Mouse (Mus musculus) T-helper 1 cell (primary cell): ENCODE measurements around the gene Fank1.

Experiments
- in situ Hi-C: fragments of 300-600 bp; cut with MboI, MseI; formaldehyde crosslinking; loops from one replicate; pipeline ENCODE4 v1.15.1; 2025; ENCODE audit warnings: high pct_unique_total_duplicates

Fank1 gene

DNA sequence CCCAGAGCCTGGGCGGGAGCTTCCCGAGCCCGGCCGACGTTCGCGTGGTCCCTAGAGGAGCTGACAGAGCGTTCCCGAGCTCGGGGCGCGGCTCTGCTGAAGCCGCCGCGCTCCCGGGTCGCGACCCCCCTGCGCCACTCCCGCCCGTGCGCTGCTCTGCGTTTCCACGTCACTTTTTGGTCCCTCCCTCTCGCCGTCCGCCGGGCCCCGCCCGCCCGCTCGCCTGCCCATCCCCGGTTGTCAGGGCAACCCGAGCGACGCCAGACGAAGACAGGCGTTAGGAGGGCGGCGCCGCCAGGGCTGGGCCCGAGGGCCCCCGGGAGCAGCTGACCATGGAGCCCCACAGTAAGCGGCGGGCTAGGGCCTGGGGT, at the start of gene Fank1:
Gene Fank1, plus strand, starts transcription at position 236 of the 371 bp plus-strand sequence.
- in situ Hi-C loops, result no loop called here

DNA sequence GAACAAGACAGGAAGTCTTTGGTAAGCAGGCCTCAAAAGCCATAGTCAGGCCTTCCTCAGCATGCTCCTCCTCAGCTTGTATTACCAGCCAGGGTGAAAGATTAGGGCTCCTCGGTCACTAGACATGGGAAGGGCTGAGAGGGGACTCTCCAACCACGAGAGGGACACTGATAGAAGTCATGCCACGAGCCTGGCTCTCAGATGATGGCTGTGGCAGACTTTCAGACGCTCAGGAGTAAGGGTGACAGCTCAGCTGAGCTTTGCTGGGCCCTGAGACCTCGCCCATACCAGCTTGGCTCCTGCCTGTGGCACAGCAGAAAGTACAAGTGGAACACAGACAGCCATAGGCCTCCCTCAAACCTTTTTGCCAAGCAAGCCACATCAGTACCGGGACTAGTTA, 49.6 kb upstream of the Fank1 start:
- in situ Hi-C loops, result loop anchor here (10.0 kb wide), 1 partner anchor 1968 kb away; no protein-coding TSS in a partner anchor

DNA sequence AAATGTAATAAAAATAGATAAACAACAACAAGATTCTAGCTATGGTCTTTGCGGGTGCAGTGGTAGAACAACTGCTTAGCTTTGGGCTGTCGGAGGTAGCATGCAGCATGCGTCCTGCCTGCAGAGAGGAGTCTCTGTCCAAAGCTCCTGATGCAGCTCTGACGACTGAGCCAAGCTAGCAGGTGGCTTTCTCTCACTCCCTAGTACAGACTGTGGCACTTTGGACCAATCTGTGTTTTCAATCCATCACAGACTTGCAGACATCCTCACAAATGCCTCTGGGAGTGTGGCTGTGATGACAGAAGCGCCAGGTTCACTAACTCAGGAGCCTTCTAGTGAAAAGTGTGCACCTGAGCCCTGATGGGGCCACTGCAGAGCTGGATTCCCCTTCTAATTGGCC, 47.3 kb upstream of the Fank1 start:
- in situ Hi-C loops, result loop anchor here (10.0 kb wide), 1 partner anchor 1965 kb away; no protein-coding TSS in a partner anchor

DNA sequence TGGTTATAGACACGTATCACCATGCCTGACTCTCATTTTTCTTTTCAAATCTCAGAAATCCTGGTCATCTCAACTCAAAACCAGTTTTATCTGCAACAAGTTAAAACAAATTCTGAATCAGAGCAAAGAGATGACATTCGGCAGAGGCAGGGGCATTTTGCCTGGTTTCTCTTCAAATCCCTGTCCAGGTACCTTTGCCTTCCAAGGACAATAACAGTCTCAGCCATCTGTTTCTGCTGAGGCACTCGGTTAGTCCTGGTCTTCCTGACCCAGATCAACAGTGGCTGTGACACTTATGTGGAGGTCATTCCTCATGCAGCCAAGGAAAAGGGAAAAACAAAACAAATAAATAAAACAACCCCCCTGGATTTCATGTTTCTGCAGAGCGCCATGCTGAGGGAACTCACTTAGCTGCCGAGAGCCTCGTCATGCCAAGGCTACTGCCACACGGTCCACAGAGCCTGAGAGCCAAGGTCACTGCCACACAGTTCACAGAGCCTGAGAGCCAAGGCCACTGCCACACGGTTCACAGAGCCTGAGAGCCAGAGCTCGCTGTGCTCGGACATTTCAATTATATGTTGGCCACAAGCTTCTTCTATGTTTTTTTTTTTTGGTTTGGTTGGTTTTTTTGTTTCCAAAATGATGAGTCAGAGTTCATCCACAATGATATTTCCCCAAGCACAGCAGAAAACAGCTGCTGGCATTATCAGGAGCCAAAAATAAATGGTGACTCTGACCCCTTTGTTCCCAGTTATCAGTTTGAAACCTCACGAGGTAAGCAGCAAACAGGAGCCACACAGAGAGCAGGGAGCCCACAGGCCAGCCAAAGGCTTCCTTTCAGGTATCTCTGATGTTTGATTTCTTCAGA, 46.1 kb upstream of the Fank1 start:
- in situ Hi-C loops, result no loop called here

DNA sequence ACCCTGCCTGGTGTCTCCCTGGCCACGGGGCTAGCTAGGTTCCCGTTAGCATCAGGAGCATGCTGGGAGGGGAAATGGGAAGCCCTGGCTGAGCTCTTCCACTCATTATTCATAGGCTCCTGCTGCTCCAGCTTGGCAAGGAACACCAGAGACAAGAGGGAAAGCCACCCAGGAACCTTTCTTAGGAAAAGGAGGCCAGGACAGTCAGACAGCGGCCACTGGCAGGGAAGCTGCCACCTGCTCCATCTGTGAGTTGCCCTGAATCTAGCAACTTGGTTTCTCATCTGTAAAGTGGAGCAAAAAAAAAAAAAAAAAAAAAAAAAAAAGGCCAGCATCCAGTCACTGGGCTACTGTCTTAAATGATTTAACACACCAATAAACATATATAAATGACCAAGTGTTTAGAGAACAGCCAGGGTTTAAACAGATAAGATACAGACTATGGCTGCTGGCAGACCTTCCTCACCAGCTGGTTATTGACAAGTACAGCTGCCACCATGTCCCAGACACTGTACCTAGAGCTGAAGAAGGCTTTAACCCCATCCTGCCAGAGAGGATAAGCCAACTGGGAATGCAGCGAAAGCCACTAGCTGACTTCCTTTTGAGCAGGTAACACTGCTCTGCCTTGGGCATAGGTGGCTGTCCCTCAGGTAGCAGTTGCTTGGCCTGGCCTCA, 44.6 kb upstream of the Fank1 start:
- in situ Hi-C loops, result no loop called here

DNA sequence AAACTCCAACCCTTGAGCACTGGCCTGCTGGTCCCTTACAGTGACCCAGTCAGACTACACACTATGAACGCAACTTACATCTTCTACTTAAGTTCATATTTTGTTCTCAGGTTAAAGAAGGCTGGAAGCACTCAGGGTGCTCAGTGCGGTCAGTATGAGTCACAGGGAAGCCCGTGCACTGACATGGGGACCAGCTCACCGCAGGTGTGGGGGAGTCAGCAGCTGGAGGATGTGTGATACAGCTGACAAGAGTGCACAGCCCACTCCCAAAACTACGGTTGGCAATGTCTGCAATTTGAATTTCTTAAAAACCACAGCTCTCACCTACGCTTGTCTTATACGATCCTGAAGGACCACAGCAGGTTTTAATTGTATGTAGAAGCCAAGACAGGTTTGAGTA, 36.1 kb upstream of the Fank1 start:
- in situ Hi-C loops, result no loop called here

DNA sequence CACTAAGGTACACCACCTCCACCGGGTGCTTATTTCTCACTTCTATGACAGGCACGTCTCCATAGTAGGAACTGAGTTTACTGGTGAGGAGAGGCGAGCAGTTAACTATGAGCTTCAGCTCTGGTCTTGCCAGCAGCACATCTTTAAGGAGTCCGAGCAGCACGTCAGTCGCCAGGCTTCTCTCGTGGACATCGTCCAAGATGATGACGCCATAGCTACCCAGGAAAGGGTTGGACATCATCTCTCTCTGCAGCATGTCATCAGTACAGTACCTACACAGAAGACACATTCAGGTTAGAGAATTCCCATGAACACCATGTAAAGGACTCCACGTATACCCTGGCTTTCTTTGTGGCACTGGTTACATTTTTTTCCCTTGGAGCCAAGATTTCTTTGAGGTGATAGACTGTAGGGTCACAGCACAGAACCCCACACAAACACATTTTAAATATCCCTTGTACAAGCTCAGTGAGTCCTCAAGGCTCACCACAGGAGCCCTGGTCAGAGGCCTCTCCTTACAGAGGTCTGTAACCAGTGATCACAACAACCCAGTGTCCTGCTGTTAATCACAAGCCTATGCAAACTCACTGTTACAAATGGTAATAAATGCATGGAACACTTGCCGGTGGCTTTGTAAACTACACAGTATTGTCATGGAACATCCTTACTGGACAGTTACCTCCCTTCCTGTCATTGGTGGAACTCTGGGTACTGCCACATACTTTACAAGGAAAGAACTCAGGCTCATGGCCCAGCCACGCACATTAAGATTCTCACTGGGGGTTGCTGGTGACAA, 33.9 kb upstream of the Fank1 start:
- in situ Hi-C loops, result no loop called here

DNA sequence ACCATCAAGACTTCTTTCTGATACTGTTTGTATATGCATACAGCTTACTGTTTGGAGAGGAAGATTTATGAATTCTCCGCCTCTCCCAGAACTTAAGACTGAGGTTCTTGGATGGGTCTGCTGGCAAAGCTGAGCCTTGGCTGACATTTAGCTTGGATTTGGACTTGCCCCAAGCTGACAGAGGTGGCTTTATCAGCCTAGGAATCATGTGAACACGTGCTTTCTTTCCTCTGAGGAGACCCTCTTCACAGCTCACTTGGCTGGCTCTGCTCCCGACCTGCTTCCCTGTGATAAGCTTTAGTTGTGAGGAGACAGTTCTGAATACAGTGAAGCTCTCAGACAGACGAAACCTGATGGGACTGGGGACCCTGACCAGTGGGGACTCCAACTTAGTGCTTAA, 33.0 kb upstream of the Fank1 start:
- in situ Hi-C loops, result no loop called here

DNA sequence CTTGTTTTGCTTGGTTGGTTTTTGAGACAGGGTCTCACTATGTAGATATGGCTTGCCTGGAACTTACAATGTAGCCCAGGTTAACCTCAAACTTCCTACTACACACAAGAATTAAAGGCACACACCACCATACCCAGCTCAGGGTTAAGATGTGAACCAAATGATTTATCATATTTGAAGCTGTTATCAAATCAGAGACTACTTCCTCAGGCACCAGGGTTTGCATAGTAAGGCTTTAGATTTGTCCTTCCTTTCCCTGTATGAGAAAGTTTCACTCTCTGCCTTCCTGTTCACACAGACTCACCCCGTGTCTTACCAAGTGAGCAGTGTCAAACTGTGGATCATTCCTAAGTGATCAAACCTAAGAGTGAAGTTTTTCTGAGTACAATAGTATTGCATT, 32.5 kb upstream of the Fank1 start:
- in situ Hi-C loops, result no loop called here

DNA sequence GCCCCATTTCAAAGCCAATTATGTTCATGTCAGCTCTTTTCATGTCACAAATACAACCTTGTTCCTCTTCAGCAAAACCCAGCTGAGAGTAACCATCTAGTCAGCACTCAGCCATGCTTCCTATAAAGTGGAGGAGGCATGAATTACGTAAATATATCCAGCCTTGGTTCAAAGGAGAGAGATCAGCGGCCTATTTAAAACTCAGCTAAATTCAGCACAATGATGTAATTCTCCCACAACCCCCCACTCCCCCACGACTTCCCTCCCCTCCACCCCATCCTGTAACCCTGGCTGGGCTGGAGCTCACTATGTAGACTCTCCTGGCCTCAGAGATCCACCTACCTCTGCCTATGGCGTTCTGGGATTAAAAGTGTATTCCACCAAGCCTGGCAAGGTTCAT, 32.0 kb upstream of the Fank1 start:
- in situ Hi-C loops, result no loop called here

DNA sequence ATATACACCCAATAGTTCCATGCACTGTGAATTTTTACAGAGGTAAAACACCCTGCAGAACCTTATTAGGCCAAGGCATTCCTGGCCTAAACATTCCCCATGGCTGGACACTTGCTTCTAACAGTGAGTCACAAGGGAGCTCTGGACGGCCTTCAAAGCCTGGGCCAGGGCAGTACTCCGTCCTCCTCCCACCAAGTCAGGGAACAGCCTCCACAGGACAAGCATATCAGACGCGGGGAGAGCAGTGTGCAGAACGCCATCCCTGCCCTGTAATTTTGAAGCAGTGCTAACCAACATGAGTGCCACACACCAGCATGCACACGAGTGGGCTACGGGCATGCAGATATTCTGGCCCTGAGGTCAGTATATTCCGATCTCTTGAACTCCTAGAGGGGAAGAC, 29.3 kb upstream of the Fank1 start:
- in situ Hi-C loops, result no loop called here

DNA sequence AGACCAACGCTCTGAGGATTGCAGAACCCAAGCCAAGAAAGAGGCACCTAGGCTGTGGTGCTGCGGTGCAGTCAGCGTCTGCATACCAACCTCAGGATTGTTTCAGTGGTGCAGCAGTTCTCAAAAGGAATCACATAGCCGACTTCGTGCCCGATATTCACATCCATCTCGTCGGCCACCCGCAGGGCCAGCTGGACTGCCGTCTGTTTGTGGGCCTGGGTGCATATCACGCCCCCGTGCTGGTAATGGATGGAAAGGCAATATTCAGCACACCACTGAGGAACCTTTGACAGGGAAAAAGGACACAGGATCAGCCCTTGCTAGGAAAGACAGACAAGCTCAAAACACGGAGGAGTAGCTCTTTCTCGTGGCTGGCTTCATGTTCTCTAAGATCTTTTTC, 27.9 kb upstream of the Fank1 start:
- in situ Hi-C loops, result no loop called here

DNA sequence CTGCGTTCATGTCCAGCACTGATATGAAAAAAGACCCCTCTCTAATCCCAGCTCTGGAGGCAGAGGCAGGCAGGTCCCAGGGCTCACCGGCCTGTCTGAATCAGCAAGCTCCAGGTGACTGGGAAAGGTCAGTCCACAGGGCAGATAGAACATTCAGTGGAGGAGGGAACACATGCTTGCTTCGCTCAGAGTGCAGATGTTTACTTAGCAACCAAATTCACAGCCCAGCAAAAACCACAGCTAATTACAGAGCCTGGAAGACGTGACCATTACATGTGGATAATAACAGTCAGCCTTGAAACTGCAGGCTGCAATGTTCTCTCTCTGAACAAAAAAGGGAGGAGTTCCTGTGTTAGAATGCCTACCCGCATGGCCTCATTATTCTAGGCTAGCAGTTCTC, 26.0 kb upstream of the Fank1 start:
- in situ Hi-C loops, result no loop called here

DNA sequence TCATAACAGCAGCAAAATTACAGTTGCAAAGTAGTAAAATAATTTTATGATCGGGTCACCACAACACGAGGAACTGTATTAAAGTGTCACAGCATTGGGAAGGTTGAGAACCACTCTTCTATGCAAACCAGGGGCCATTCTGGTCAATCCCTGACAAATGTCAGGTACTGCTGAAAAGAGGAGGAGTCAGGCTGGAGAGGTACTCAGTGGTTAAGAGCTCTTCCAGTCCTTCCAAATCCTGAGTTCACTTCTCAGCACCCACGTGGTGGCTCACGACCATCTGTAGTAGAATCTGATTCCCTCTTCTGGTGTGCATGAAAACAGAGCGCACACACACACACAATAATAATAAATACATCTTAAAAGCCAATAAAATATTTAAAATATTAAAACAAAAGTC, 25.5 kb upstream of the Fank1 start:
- in situ Hi-C loops, result no loop called here

DNA sequence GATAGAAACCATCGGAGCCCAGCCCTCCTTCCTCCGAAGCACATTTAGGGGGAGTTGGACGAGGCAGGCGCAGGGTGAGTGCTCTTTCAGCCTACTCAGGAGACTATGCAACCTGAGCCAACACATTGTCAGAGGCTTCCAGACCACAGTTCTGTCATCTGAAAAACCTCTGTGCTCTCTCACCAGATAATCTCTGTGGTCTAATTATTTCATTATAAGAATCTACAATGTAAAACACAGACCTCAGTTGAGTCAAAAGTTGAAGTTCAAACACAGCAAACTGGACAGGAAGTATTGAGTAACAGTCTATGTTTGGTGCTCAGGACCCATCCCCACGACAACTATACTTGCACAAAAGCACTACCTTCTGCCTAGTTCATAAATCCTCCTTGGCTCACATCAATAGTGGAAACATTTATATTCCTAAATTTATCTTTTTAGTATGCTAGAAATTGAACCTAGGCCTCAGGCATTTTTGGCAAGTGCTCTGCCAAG, 18.7 kb upstream of the Fank1 start:
- in situ Hi-C loops, result no loop called here

DNA sequence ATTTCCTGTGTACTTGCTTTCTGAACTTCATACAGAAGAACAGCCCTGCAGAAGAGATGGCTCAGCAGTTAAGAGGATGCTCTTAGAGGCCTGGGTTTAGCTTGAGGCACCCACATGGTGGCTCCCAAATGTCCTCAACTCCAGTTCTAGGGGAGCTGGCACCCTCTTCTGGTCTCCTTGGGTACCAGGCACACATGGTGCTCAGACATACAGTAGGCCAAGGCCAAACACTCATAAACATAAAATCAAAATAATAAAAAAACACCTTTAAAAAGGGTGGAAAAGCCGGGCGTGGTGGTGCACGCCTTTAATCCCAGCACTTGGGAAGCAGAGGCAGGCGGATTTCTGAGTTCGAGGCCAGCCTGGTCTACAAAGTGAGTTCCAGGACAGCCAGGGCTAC, 17.9 kb upstream of the Fank1 start:
- in situ Hi-C loops, result no loop called here

DNA sequence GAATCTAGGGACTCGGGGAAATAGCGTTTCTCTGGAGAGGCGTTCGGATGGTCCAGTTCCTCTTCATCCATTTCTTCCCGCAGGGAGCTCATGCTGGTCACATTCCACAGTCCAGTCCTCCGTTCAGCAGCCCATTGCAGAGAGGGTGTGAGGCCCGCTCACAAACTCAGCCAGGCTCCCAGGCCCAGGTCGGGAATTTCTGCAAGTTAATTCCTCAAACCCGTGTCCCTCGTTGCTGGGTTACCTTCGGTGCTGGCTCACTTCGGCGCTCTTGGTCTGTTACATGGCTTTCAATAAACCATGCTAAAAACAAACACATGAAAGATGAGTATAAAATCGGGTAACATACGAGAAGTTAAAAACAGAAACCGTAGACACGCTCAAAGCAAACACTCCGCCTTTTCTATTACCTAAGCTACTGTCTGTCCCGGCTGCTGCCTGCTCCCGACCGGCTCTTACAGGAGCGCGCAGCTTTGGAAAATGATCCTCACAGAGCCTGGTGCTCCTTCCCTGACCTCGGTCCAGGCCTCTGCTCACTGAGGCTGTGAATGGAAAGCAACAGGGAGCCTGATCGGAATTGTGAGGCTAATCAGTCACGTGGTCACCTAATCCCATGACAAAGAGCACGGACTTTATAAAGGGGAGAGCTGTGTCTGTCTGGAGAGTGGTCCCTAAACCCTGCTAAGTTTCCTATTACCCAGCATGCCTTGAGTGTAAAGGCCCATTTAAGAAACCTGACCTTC, 16.9 kb upstream of the Fank1 start:
- in situ Hi-C loops, result no loop called here

DNA sequence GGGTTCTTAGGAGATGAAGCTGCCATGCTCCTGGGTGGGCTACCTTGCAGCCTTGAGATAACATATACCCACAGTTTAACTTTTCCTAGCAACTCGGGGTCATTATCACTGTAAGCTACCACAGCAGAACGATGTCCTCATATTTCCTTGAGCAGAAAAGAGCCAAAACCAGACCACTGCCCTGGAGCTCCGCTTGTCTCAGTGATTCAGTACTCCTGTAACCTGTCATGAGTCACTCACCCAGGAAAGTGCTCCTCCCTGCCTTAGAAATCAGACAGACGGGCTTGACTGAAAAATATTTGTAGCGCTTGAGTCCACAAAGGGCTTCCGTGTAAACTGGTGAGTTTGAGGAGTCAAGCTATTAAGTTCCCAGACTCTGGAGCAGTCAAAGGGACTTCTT, 14.0 kb upstream of the Fank1 start:
- in situ Hi-C loops, result no loop called here

DNA sequence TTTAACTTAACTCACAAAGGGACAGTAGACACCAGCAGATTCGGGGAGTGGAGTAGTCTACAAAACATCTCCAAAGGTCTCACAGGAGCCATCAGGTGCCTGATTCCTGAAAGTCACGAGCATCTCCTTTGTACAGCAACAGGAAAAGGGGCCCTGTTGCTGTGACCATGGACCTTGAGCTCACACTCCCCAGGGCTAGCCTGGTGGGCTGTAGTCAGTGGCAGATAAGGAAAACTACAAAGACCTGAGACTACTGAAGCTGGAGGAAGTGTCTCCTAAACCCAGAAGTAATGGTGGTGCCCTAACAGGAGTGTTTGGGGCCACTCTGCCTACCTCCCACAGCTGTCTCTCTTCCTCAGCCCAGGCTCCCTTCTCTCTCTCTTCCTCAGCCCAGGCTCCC, 12.2 kb upstream of the Fank1 start:
- in situ Hi-C loops, result no loop called here

DNA sequence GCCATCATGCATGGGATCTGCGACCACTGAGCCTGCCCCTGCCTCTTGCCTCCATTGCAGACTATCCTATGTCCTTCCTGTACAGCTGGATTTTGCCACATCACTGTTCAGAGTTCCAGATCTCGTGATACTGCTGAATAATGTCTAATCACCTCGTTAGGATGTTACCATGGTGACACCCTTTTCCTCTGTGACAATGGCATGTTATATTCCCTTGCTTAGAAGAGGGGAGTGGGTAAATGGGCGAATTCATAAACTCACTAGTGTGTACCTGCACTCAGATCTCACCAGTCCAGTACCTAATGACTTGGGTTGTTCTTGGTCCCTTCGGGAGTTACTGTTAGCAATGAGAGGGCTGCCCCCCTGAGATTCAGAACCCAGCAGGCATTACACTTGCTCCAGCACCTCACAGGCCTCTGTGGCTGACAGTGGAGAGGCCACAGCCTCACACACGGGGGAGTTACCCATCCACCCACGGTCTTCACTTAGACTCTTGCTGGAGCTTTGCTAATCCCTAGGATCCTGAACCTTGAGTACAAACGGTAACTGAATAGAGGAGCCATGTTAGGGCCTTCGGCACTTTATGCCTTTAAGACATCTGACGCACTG, 11.3 kb upstream of the Fank1 start:
- in situ Hi-C loops, result no loop called here

DNA sequence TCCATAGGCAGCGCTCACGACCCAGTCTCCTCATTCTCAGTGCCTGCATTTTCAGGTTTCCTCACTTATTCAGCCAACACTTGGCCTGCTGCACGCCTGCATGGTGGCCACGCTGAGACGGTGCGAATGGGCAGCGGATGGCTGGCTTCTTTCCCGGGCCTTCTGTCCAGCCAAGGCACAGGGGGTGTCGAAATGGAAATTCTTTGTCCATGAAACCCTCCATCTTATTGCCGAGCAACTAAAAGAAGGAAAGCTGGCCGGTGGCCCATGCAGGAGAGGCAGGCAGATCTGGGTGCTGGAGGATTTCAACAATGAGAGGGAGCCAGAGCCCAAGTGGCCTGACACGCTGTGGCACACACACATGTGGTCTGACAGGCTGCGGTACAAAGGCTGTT, 10.8 kb upstream of the Fank1 start:
- in situ Hi-C loops, result no loop called here
